Mouse (Mus musculus): ENCODE results near the gene Cemip. TPM values are rescaled to one million over a fixed set of nuclear protein-coding genes. Genes with fewer than 3 reads are reported as not detected.

Cemip gene
- total and polyA plus RNA-seq, 3 experiments = 0.47 to 1.6 (median 1.0) TPM

- DNase-seq = no peak
These were observed 57.9 kb downstream of the Cemip start for GRCm38 (mm10) chr7:84028368-84028767.

GRCm38 (mm10) chr7:84026950-84027585, 59.2 kb downstream of the Cemip start:
- DNase-seq = no peak

GRCm38 (mm10) chr7:84026090-84026489, 60.2 kb downstream of the Cemip start:
- DNase-seq = no peak

GRCm38 (mm10) chr7:84023466-84023865, 62.8 kb downstream of the Cemip start:
- no peak for DNase-seq

GRCm38 (mm10) chr7:84022462-84022861, 63.8 kb downstream of the Cemip start:
- DNase-seq = no peak

- DNase-seq = no peak
These were observed 66.9 kb downstream of the Cemip start for GRCm38 (mm10) chr7:84019381-84019780.

GRCm38 (mm10) chr7:84018291-84019266, 67.7 kb downstream of the Cemip start:
- peak; percentile 68 for DNase-seq

GRCm38 (mm10) chr7:84015050-84015449, 71.3 kb downstream of the Cemip start:
- DNase-seq = no peak

GRCm38 (mm10) chr7:84013656-84014055, 72.6 kb downstream of the Cemip start:
- peak; percentile 46 for DNase-seq

- no peak for DNase-seq
These were observed 81.9 kb downstream of the Cemip start for GRCm38 (mm10) chr7:84004357-84004756.

GRCm38 (mm10) chr7:84001516-84001915, 84.8 kb downstream of the Cemip start:
- DNase-seq = no peak

- DNase-seq = no peak
These were observed 85.6 kb downstream of the Cemip start for GRCm38 (mm10) chr7:84000671-84001070.

- no peak for DNase-seq
These were observed 86.7 kb downstream of the Cemip start for GRCm38 (mm10) chr7:83999647-84000046.

- DNase-seq = no peak
These were observed 92.0 kb downstream of the Cemip start for GRCm38 (mm10) chr7:83994348-83994747.

GRCm38 (mm10) chr7:83989294-83989693, 97.0 kb downstream of the Cemip start:
- peak; percentile 67 for DNase-seq

GRCm38 (mm10) chr7:83985751-83986150, 100.6 kb downstream of the Cemip start:
- no peak for DNase-seq

- no peak for DNase-seq
These were observed 103.7 kb downstream of the Cemip start for GRCm38 (mm10) chr7:83982566-83982965.

- DNase-seq = no peak
These were observed 107.3 kb downstream of the Cemip start for GRCm38 (mm10) chr7:83978945-83979536.

- no peak for DNase-seq
These were observed 107.9 kb downstream of the Cemip start for GRCm38 (mm10) chr7:83978410-83978809.

- DNase-seq = no peak
These were observed 109.8 kb downstream of the Cemip start for GRCm38 (mm10) chr7:83976413-83976958.

- DNase-seq = no peak
These were observed 111.0 kb downstream of the Cemip start for GRCm38 (mm10) chr7:83975283-83975682.

GRCm38 (mm10) chr7:83972485-83972884, 113.8 kb downstream of the Cemip start:
- no peak for DNase-seq

Measured in adrenal gland, adult 2 months (tissue).